Mouse (Mus musculus): Measurements from ENCODE around the gene Tmem174.

GRCm38 (mm10) chr13:98665240-98665639 is 28.0 kb upstream of the Tmem174 start:
- no peak for TF ChIP-seq CTCF (IDR thresholded peaks at IDR 0.05; ENCODE audit: low read depth)
- no peak for TF ChIP-seq EP300 (IDR thresholded peaks at IDR 0.05; ENCODE audit: low read depth)
